Mouse (Mus musculus) G1E (cell line): Measurements from ENCODE around the gene Ptpru. TPM values are rescaled to one million over a fixed set of nuclear protein-coding genes. Genes with fewer than 3 reads are reported as not detected.

Experiments
- ATAC-seq: 2 replicates; pipeline ENCODE4 v1.8.0; 2016; ENCODE audit warnings: mild to moderate bottlenecking; ENCODE audit not compliant: insufficient number of reproducible peaks, poor library complexity, low FRiP score, severe bottlenecking; ENCODE audit errors: extremely low read depth
- DNase-seq: peaks from one replicate; pipeline ENCODE4 v3.0.0; 2012; ENCODE audit warnings: low spot score
- H3K27me3 ChIP-seq: 2 replicates; pipeline ENCODE4 v1.6.1; 2012; ENCODE audit warnings: mild to moderate bottlenecking, low read length, inconsistent platforms; ENCODE audit not compliant: insufficient read depth
- H3K36me3 ChIP-seq: replicated peaks from 2 replicates; pipeline ENCODE3; 2012; ENCODE audit warnings: mild to moderate bottlenecking, inconsistent platforms
- H3K4me1 ChIP-seq: 2 replicates; pipeline ENCODE4 v1.6.1; 2012; ENCODE audit warnings: low read depth, low read length, inconsistent platforms, mixed read lengths; ENCODE audit not compliant: insufficient read depth
- H3K4me3 ChIP-seq: 2 replicates; pipeline ENCODE4 v1.5.1; 2012; ENCODE audit warnings: low read depth, mild to moderate bottlenecking, inconsistent platforms, low read length, moderate library complexity, mixed read lengths
- H3K9me3 ChIP-seq: replicated peaks from 2 replicates; pipeline ENCODE4 v1.6.1; 2012; ENCODE audit warnings: inconsistent platforms
- CTCF ChIP-seq: IDR thresholded peaks from 2 replicates; pipeline ENCODE4 v1.5.1; 2012; ENCODE audit warnings: low read depth, low read length, inconsistent platforms, mixed read lengths
- GATA1 ChIP-seq: IDR thresholded peaks from 2 replicates; pipeline ENCODE4 v1.6.1; 2012; ENCODE audit warnings: borderline replicate concordance, low read length, inconsistent platforms, mixed read lengths
- GATA2 ChIP-seq: IDR thresholded peaks from 2 replicates; pipeline ENCODE4 v1.6.1; 2012; ENCODE audit warnings: low read depth, low read length, inconsistent platforms, borderline replicate concordance
- POLR2AphosphoS5 ChIP-seq: IDR thresholded peaks from 2 replicates; pipeline ENCODE4 v1.6.1; 2012; ENCODE audit warnings: low read depth, low read length, inconsistent platforms; ENCODE audit not compliant: insufficient replicate concordance
- TAL1 ChIP-seq: conservative IDR thresholded peaks from 2 replicates; pipeline ENCODE4 v1.6.1; 2012; ENCODE audit warnings: low read depth, low read length, inconsistent platforms, mixed read lengths
- polyA plus RNA-seq: library from polyadenylated mRNA; stranded (reverse); fragments of >175 nt; gene quantifications from 2 replicates; pipeline ENCODE4 v1.2.3, GENCODE M21; 2012
- total RNA-seq, 2 experiments: library from RNA; stranded (forward) in 1 of 2; stranded (reverse) in 1 of 2; fragments of 200-1000 nt in 1 of 2; fragments of >200 nt in 1 of 2; fragmentation: Nextera tagmentation in 1 of 2; gene quantifications; 2 replicates each; pipeline ENCODE4 v1.2.3; 2014 to 2017

Gene Ptpru
- total and polyA plus RNA-seq, 3 experiments, result 7.3 to 53.1 (median 41.8) TPM

- ATAC-seq, result no peak
Observed at GRCm38 (mm10) chr4:131854950-131855349, 16.9 kb upstream of the Ptpru start.

GRCm38 (mm10) chr4:131849986-131850638 lies 12.0 kb upstream of the Ptpru start:
- peaks cover 11% of the 10 kb centered on the region; the same call in 1 of the 2 replicates for H3K4me1 ChIP-seq
- no peak for DNase-seq
- no peak overlapping the region for H3K4me3 ChIP-seq
- H3K9me3 ChIP-seq, result no peaks in the 10 kb centered on the region
- no peak for ATAC-seq
- no peak for TF ChIP-seq GATA1
- no peak for TF ChIP-seq TAL1
- no peak for TF ChIP-seq POLR2AphosphoS5
- TF ChIP-seq CTCF, result no peak
- TF ChIP-seq GATA2, result no peak
- peaks cover 89% of the 10 kb centered on the region for H3K36me3 ChIP-seq
- no peaks in the 10 kb centered on the region for H3K27me3 ChIP-seq

More at GRCm38 (mm10) chr4:131854950-131855349, 16.9 kb upstream of the Ptpru start:
- Histone ChIP-seq H3K9me3 (no peaks in the 10 kb centered on the region), H3K4me3 (no peak overlapping the region), H3K27me3 (no peaks in the 10 kb centered on the region), H3K4me1 (no peaks in the 10 kb centered on the region), H3K36me3 (peaks cover 90% of the 10 kb centered on the region)
- DNase-seq, result no peak
- TF ChIP-seq GATA2, result no peak
- TF ChIP-seq TAL1, result no peak
- no peak for TF ChIP-seq GATA1
- no peak for TF ChIP-seq POLR2AphosphoS5
- TF ChIP-seq CTCF, result no peak

GRCm38 (mm10) chr4:131848082-131848481 lies 10.0 kb upstream of the Ptpru start:
- no peak overlapping the region for H3K4me3 ChIP-seq
- peaks cover 75% of the 10 kb centered on the region for H3K36me3 ChIP-seq
- no peaks in the 10 kb centered on the region for H3K27me3 ChIP-seq
- H3K9me3 ChIP-seq, result no peaks in the 10 kb centered on the region
- no peak for TF ChIP-seq TAL1
- no peak for TF ChIP-seq POLR2AphosphoS5
- TF ChIP-seq GATA2, result no peak
- no peak for TF ChIP-seq CTCF
- no peak for TF ChIP-seq GATA1
- no peak for ATAC-seq
- DNase-seq, result no peak
- H3K4me1 ChIP-seq, result peaks cover 25% of the 10 kb centered on the region

- ATAC-seq (no peak), DNase-seq (no peak)
- TF ChIP-seq POLR2AphosphoS5, result no peak
- TF ChIP-seq GATA2, result no peak
- TF ChIP-seq CTCF, result no peak
- Histone ChIP-seq H3K4me3 (no peak overlapping the region), H3K4me1 (peaks cover 29% of the 10 kb centered on the region), H3K9me3 (no peaks in the 10 kb centered on the region), H3K36me3 (peaks cover 62% of the 10 kb centered on the region), H3K27me3 (peaks cover 7% of the 10 kb centered on the region; the same call in 1 of the 2 replicates)
Observed at GRCm38 (mm10) chr4:131845991-131846778, 8.1 kb upstream of the Ptpru start.

- peaks cover 20% of the 10 kb centered on the region for H3K27me3 ChIP-seq
- H3K36me3 ChIP-seq, result peaks cover 35% of the 10 kb centered on the region
- peak; percentile 84 for DNase-seq
- peak; percentile 54; the same call in 1 of the 2 replicates for ATAC-seq
- peak within 1 kb of the TSS; percentile 96 for H3K4me3 ChIP-seq
- no peak for TF ChIP-seq GATA1
- no peak for TF ChIP-seq GATA2
- TF ChIP-seq CTCF, result no peak
- no peak for TF ChIP-seq TAL1
- H3K4me1 ChIP-seq, result peaks cover 33% of the 10 kb centered on the region
- no peaks in the 10 kb centered on the region for H3K9me3 ChIP-seq
Observed at GRCm38 (mm10) chr4:131843290-131843743, 5.2 kb upstream of the Ptpru start, which contains the start of gene Mecr. Gene Mecr, plus strand, starts transcription at chr4:131843470.

GRCm38 (mm10) chr4:131836891-131837491 lies 1.1 kb downstream of the Ptpru start:
- peak overlapping the region; percentile 95 for H3K4me3 ChIP-seq
- DNase-seq (peak; percentile 45), ATAC-seq (no peak)
- H3K4me1 ChIP-seq, result peaks cover 63% of the 10 kb centered on the region
- TF ChIP-seq GATA1 (no peak), GATA2 (no peak), POLR2AphosphoS5 (no peak), CTCF (no peak), TAL1 (no peak)
- no peaks in the 10 kb centered on the region for H3K9me3 ChIP-seq
- H3K27me3 ChIP-seq, result peaks cover 20% of the 10 kb centered on the region
- H3K36me3 ChIP-seq, result peaks cover 7% of the 10 kb centered on the region
